Mouse (Mus musculus): Measurements from ENCODE around the gene Tmc3.

Gene Tmc3

DNA sequence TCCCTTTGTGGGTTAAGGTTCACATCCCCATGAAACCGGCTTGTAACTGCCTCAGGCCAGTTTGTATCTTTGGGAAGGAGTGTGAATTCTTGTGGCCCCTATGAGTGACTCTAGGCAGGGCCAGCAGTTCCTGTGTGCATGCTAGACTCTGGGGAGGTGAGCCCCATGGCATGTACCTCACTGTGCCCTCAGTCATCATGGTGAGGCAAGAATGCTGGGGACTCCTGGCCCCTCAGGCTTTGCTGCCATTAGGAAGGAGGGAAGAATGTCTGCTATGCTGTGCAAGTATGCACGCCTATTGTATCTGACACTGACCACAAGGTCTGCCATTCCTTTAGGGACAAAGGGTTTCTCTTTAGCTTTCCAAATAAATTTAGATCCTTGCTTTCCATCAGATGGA, 56.4 kb downstream of the Tmc3 start:
- DNase-seq = no peak

- DNase-seq = no peak
Measured at GRCm38 (mm10) chr7:83643581-83643980, 58.9 kb downstream of the Tmc3 start.

GRCm38 (mm10) chr7:83644761-83645160, 60.0 kb downstream of the Tmc3 start:
- no peak for DNase-seq

DNA sequence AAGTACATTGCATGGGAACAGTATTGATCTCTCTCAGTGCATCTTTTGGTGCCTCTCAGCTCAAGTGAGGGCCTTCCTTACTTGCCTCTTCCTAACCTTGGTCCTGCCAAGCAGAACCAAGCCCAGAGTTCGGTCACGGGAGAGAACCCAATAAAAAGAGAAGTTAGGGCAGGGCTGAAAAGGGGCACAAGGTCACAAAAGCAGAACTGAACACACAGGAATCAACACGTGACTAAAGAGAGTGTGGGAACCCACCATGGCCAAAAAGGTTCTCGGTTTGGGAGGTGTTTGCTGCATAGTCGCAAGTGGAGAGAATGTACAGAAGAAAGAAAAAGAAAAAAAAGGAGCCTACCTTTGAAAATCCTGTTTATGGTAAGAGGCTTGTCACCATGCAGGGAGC, 60.7 kb downstream of the Tmc3 start:
- no peak for DNase-seq

- DNase-seq = no peak
Measured at GRCm38 (mm10) chr7:83648807-83649206, 64.1 kb downstream of the Tmc3 start.

GRCm38 (mm10) chr7:83650638-83651037, 65.9 kb downstream of the Tmc3 start:
- DNase-seq = no peak

- no peak for DNase-seq
Measured at GRCm38 (mm10) chr7:83652498-83652897, 67.8 kb downstream of the Tmc3 start.

- DNase-seq = no peak
Measured at GRCm38 (mm10) chr7:83653605-83654051, 68.9 kb downstream of the Tmc3 start.

GRCm38 (mm10) chr7:83654196-83654595, 69.5 kb downstream of the Tmc3 start:
- DNase-seq = peak; percentile 51

DNA sequence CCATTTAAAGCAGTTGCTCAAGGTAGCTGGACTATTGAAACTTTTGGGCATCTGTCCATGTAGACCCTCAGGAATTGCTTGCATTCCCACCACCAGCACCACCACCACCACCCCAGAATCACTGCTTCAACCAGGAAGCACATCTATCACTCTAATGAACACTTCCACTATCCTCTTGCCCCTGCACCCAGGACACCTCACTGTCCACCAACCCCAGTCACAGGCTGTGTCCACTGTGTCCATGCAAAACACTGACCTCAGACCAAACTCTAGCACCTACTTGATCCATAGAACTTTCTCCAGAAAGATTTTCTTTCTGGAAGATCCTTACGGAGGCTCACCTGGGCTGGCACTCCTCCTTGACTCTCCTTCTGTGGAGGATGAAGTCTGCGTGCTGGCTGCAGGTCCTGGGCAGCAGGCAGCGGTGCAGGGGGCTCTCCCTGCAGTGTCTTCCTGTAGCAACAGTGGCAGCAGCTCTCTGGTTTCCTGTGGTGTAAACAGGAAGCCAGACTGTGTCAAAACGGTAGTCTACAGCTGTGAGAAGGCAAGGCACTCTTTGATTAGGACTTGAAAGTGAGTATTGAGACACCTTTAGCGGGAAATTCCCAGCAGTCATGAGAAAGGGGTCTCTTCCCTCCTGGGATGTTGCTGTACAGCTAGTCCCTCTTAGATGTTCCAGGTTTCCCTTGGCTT, 70.4 kb downstream of the Tmc3 start:
- DNase-seq = peak; percentile 86

GRCm38 (mm10) chr7:83658716-83659115, 74.0 kb downstream of the Tmc3 start:
- no peak for DNase-seq

DNA sequence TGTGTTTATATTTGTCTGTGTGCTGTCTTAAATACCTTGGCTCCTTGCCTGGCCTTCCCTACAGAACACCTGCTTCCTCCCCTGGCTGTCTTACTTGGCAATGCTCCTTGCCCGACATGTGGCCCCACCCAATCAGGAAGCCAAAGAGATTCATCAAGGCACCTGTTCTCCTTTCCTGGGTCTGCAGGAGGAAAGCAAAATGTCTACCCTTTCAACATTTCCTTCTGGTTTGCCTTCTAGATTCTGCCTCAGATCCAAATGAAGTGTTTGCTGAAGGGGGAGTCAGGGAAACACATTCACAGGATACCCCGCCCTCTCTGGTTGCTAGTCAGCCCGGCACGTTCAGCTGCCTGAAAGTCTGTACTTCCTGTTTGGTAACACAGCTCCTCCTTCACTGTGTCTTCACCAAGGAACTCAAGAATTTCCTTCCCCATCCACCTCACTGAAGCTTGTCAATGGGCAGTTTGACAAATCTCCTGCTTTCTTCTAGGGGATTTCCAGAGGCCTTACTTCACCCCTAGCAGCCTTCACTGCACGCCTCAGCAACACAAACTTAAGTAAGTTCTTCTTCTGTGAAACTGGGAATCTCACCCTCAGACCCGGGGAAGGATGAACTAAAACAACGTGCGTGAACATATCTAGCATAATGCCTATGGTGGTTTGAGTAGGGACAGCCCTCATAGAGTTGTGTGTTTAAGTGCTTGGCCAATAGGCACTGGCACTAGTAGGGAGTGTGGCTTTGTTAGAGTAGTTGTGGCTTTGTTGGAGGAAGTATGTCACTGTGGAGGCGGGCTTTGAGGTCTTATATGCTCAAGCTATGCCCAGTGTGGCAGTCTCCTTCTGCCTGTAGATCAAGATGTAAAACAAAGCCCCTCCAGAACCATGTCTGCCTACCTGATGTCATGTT, 74.7 kb downstream of the Tmc3 start:
- DNase-seq = peak; percentile 79

DNA sequence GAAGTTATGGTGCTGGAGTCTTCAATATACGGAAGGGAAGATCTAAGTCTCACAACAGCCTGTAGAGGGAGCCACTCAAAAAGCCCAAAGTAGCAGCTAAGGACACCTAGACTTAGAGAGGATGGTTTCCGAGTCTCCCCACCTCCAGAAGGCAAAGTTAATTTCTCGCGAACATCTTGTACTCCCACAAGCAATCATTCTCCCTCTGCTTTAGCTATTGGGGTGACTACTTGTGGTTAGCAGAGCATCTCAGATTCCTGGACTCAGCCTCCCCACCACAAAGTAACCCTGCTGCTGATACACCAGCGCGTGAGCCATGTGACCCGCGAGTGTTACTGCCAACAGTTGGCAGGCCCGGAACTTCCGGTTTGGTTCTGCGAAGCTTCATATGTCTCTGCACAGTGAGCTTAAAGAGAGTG, 75.6 kb downstream of the Tmc3 start:
- peak; percentile 82 for DNase-seq

DNA sequence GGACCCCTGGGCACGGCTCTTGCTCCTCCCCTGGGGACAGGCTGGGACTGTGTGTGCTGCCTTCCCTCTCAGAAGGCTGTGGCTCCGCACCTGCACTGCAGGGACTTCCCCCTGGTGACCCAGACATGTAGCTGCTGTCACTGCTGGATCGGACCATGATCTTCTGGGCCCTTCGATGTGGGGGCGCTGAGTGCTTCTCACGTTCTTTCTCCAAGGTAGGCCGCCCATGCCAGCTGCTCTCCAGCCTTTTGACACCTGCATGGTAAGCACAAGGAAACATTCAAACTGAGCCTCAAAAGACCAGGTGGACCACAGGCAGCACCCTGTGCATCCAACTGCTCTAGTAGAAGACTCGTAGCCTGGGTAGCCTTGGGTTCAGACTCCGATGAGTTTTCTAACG, 76.3 kb downstream of the Tmc3 start:
- DNase-seq = peak; percentile 80

DNA sequence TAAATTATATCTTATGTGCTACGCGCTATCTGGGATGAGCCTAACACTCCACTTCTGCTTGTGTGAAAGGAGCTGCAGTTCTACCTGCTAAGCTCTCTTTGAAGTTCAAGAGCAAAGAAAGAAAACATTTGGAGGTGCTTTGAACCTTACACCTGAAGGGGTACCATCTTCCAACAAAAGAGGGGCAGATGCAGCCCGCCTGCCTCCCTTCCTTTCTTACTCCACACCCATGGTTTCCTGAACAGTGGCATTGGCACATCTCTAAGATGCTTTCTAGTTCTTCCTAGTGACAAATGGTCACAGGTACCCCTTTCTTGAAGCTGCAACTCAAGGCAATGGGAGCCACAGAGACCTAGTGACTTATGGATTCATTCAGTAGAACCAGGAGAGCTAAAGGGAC, 77.0 kb downstream of the Tmc3 start:
- DNase-seq = peak; percentile 56

DNA sequence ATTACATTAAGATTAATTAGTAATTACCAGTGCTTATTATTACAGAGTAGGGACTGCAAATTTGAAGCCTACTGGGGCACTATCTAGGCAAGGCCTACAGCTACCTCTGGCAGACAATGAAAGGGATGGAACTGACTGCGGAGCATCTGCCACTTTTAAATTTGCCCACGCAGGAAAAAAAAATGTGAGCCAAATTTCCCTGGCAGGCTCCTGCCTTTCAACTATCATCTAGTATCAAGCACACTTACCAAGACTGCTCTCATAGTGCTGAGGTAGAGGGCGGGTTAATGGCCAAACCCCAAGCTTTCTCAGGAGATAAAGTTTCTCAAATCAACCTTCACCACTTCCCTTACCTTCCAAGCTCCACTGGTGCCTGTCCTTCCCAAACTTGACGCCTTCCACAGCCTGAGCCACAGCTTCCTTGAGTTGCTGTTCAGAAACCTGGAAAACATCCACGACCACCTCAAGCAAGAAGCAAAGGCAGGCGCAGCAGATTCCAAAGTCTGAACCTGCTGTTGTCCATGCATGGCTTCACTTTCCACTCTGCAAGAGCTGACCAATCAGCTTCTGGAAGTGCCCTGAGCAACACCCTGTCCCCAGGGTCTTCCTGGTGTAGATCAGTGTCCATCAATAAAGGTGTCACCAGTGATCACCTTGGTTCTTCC, 78.1 kb downstream of the Tmc3 start:
- DNase-seq = no peak

DNA sequence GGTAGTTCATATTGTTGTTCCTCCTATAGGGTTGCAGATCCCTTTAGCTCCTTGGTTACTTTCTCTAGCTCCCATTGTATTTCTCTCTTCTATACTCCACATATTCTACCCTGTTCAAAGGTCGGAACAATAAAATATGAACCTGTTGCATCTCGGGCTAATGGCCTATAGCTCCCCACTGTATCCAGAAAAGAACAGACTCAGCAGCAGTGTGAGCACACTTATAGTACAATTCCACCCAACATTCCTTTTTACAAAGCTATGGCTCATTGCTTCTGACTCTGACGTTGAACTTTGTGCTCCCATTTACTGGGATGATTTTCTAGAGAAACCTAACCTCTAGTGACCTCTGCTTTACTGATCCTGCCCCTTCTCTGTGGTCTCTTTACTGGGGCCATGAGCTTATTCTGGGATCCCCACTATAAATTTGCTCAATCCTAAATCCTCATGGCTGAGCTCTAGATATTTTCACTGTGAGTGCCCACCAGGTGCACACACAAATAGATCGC, 81.4 kb downstream of the Tmc3 start:
- DNase-seq = no peak

GRCm38 (mm10) chr7:83667936-83668645, 83.4 kb downstream of the Tmc3 start:
- no peak for DNase-seq

- peak; percentile 55 for DNase-seq
Measured at GRCm38 (mm10) chr7:83668724-83669123, 84.0 kb downstream of the Tmc3 start.

- DNase-seq = no peak
Measured at GRCm38 (mm10) chr7:83671573-83671972, 86.8 kb downstream of the Tmc3 start.

Measured in thymus, postnatal 25 days (tissue).